Mouse (Mus musculus): ENCODE results near the gene Gja4.

DNA sequence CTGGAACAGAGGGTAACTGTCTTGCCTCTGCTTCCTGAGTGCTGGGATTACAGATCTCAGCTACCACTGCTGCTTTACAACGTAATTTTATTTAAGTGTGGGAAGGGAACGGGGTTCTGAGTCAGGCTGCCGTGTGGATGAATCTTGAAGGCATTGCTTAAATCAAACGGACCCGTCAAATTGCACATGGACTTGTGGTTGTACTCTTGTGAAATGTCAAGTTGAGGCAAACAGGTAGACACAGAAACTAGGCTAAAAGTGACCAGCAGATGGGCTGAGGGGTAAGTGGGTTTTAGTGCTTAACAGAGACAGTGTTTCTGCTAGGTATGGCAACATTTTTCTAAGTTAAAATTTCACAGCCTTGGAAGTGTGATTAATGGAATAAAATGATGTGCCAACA is 23.8 kb upstream of the Gja4 start:
- no peak for TF ChIP-seq CTCF (IDR thresholded peaks at IDR 0.05; ENCODE audit: low read depth)
- no peak for TF ChIP-seq EP300 (optimal IDR thresholded peaks at IDR 0.05)
